In genomic region chr5:113008496-113008895, GRCm38 (mm10) we compare ENCODE assay signal across 25 mouse cellular contexts. TPM values are rescaled to one million over a fixed set of nuclear protein-coding genes. Genes with fewer than 3 reads are reported as not detected.
A peak's percentile ranks its signal among the peaks of the same experiment; 100 is the strongest.
DNase-seq lines count a peak whose midpoint lies in the region; ATAC-seq and TF ChIP-seq lines count a peak whose summit lies in the region.
"Had no signal": no experiment of that assay in that cellular context is flagged by ENCODE, and none has a peak within 500 bp of the region (broad histone marks: within the 10 kb centered on the region; RNA-seq: fewer than 3 reads in every experiment).

No protein-coding gene starts in this region.

- ATAC-seq in frontal cortex, adult (ENCODE audit: low TSS enrichment) = peak; percentile 60; the same call in 1 of the 2 replicates
- no peak for ATAC-seq in heart, postnatal 0 days (ENCODE audit: insufficient read depth, low read depth)
- ATAC-seq in heart, embryonic 12.5 days (ENCODE audit: insufficient number of reproducible peaks, low FRiP score) = no peak
- ATAC-seq: activated CD4-positive, CD25-positive, alpha-beta regulatory T cell, adult 4 months; CD4-positive, CD25-positive, alpha-beta regulatory T cell, adult 4 months had no signal

- peak overlapping the region; percentile 22; the same call in 1 of the 2 replicates for H3K27ac ChIP-seq in heart, embryonic 10.5 days
- peak overlapping the region; percentile 39 for H3K27ac ChIP-seq in heart, postnatal 0 days (ENCODE audit: low read depth)
- no peak overlapping the region for H3K27ac ChIP-seq in heart, embryonic 12.5 days (ENCODE audit: poor library complexity, severe bottlenecking)
- no peak overlapping the region for H3K27ac ChIP-seq in limb, embryonic 10.5 days

- H3K36me3 ChIP-seq in heart, embryonic 10.5 days = peaks cover 4% of the 10 kb centered on the region; the same call in 1 of the 2 replicates
- no peaks in the 10 kb centered on the region; the same call in 1 of the 2 replicates for H3K36me3 ChIP-seq in heart, postnatal 0 days (replicated peaks; ENCODE audit: control insufficient read depth, insufficient read depth, low read length)
- 0 out of 2 replicates have a peak, but pooled peaks cover 4% of the 10 kb centered on the region for H3K36me3 ChIP-seq in heart, embryonic 12.5 days
- no peaks in the 10 kb centered on the region for H3K36me3 ChIP-seq in limb, embryonic 10.5 days
- H3K36me3 ChIP-seq: G1E had no signal

- no peak for DNase-seq in frontal cortex, postnatal 36 days (ENCODE audit: low spot score in 2 of 2)
- DNase-seq in heart, embryonic 10.5 days (ENCODE audit: low spot score) = no peak
- DNase-seq in heart, postnatal 25 days (ENCODE audit: low spot score) = no peak
- DNase-seq in heart, postnatal 0 days (ENCODE audit: low spot score) = no peak
- peak; percentile 35 for DNase-seq in brain, adult 2 months (ENCODE audit: low read depth, low spot score)
- DNase-seq in limb, embryonic 10.5 days (ENCODE audit: low spot score) = no peak
- DNase-seq: adrenal gland, adult 2 months; adrenal gland, adult 8-10 months; adrenal gland, postnatal 10 days; adrenal gland, postnatal 14 days; adrenal gland, postnatal 25 days; adrenal gland, postnatal 36 days; B cell, adult 2 months; cerebellum, adult 11 months; cerebellum, adult 11-12 months; cerebellum, adult 18-20 months had no signal

- H3K9me3 ChIP-seq in heart, embryonic 10.5 days = no peaks in the 10 kb centered on the region
- H3K9me3 ChIP-seq in heart, postnatal 0 days (replicated peaks; ENCODE audit: control insufficient read depth, low read length) = no peaks in the 10 kb centered on the region
- H3K9me3 ChIP-seq in heart, embryonic 12.5 days (replicated peaks) = no peaks in the 10 kb centered on the region
- H3K9me3 ChIP-seq in limb, embryonic 10.5 days (replicated peaks) = no peaks in the 10 kb centered on the region

- no peaks in the 10 kb centered on the region for H3K27me3 ChIP-seq in heart, embryonic 10.5 days (ENCODE audit: insufficient read depth, poor library complexity, severe bottlenecking)
- no peaks in the 10 kb centered on the region for H3K27me3 ChIP-seq in heart, postnatal 0 days (ENCODE audit: control insufficient read depth, insufficient read depth, low read length)
- H3K27me3 ChIP-seq in heart, embryonic 12.5 days (replicated peaks) = no peaks in the 10 kb centered on the region
- peaks cover 17% of the 10 kb centered on the region; the same call in 1 of the 2 replicates for H3K27me3 ChIP-seq in limb, embryonic 10.5 days (ENCODE audit: low read depth, poor library complexity, severe bottlenecking)
- H3K27me3 ChIP-seq: CH12.LX had no signal

- no peak overlapping the region for H3K4me2 ChIP-seq in heart, postnatal 0 days (ENCODE audit: low read depth, low read length)
- H3K4me2 ChIP-seq in heart, embryonic 12.5 days = no peak overlapping the region

- peaks cover 59% of the 10 kb centered on the region for H3K4me1 ChIP-seq in heart, embryonic 10.5 days
- H3K4me1 ChIP-seq in heart, postnatal 0 days (ENCODE audit: control insufficient read depth, insufficient read depth) = peaks cover 19% of the 10 kb centered on the region
- peaks cover 50% of the 10 kb centered on the region for H3K4me1 ChIP-seq in heart, embryonic 12.5 days (replicated peaks)
- H3K4me1 ChIP-seq in limb, embryonic 10.5 days = peaks cover 6% of the 10 kb centered on the region; the same call in 1 of the 2 replicates

- no peak for TF ChIP-seq CTCF in heart, postnatal 0 days (IDR thresholded peaks at IDR 0.05; ENCODE audit: low read depth)

- no peak for TF ChIP-seq EP300 in heart, postnatal 0 days (IDR thresholded peaks at IDR 0.05; ENCODE audit: low read depth)

- no peak overlapping the region for H3K4me3 ChIP-seq in heart, embryonic 10.5 days
- H3K4me3 ChIP-seq in heart, postnatal 0 days (ENCODE audit: low read depth, low read length) = no peak overlapping the region
- no peak overlapping the region for H3K4me3 ChIP-seq in heart, embryonic 12.5 days
- H3K4me3 ChIP-seq in limb, embryonic 10.5 days = no peak overlapping the region

- H3K9ac ChIP-seq in heart, postnatal 0 days (replicated peaks; ENCODE audit: low read depth, low read length) = no peak overlapping the region
- H3K9ac ChIP-seq in heart, embryonic 12.5 days = no peak overlapping the region

- WGBS in heart, embryonic 10.5 days = 62% methylated on average over 2 of the region's 2 CpGs
- 63% methylated on average over 2 of the region's 2 CpGs for WGBS in heart, postnatal 0 days
- WGBS in heart, embryonic 12.5 days = 53% methylated on average over 2 of the region's 2 CpGs
- WGBS in limb, embryonic 10.5 days = 79% methylated on average over 2 of the region's 2 CpGs

- intact Hi-C loops in heart, postnatal 25 days (cut with DNase I) = no loop called here

RNA-seq across cellular contexts. Expression of gene Grk3, which starts 7.1 kb away (rescaled TPM):
- polyA plus RNA-seq in heart, embryonic 10.5 days (2016; fragmentation: Nextera tagmentation; extraction: Ambion mirVana) = 10.6 and 13.3 TPM in 2 replicates
- 1 to 10 TPM; 5.1 to 6.6 TPM for total RNA-seq in heart, postnatal 25 days (2021)
- total RNA-seq in heart, postnatal 0 days (2014; rRNA removed; ENCODE audit: low replicate concordance) = 33.8 and 41.8 TPM in 2 replicates
- polyA plus RNA-seq in heart, postnatal 0 days (2015; fragmentation: Nextera tagmentation; extraction: Ambion mirVana) = 12.2 and 12.3 TPM in 2 replicates
- 14.1 and 16.1 TPM in 2 replicates for polyA plus RNA-seq in heart, embryonic 12.5 days (2016; fragmentation: Nextera tagmentation; extraction: Ambion mirVana)
- 3.9 and 7.4 TPM in 2 replicates for polyA plus RNA-seq in limb, embryonic 10.5 days (2016; fragmentation: Nextera tagmentation; extraction: Ambion mirVana)
- total RNA-seq: CH12.LX, MEL had no signal
- polyA plus RNA-seq: activated CD4-positive, CD25-positive, alpha-beta regulatory T cell, adult 4 months; C2C12; G1E; Patski had no signal

Comparison
In these comparisons a context has a peak if more than half of its experiments do, and no peak if none do; other contexts are left out.
1. H3K27ac ChIP-seq: peak in heart, embryonic 10.5 days (single experiment) and heart, postnatal 0 days (single experiment); none in heart, embryonic 12.5 days (single experiment) and limb, embryonic 10.5 days (single experiment).